Mouse (Mus musculus) heart, adult 8-10 months (tissue): ENCODE measurements around the gene Zfp697. TPM values are rescaled to one million over a fixed set of nuclear protein-coding genes. Genes with fewer than 3 reads are reported as not detected.
"Not testable (repeated sequence)": the region's sequence is repeated elsewhere in the genome, so short reads cannot be mapped to it uniquely, and the experiment has no call there.

ENCODE experiments used
- DNase-seq: peaks from one replicate; pipeline ENCODE4 v3.0.0; 2022; ENCODE audit warnings: low spot score
- total RNA-seq, 4 experiments: library from RNA; stranded (reverse); gene quantifications; 2 replicates each; pipeline ENCODE4 v1.2.4; 2022

Gene Zfp697
- total RNA-seq, 4 experiments from 2014 or later = 6.9 to 8.7 (median 7.4) TPM

- not testable (repeated sequence) for DNase-seq
Observed at GRCm38 (mm10) chr3:98507229-98507628, 125.0 kb downstream of the Zfp697 start.

- DNase-seq = not testable (repeated sequence)
Observed at GRCm38 (mm10) chr3:98510414-98510813, 128.2 kb downstream of the Zfp697 start, which contains the start of gene Hsd3b4. TSS of gene Hsd3b4 (minus strand) at chr3:98510514.

GRCm38 (mm10) chr3:98522779-98523178 is 140.5 kb downstream of the Zfp697 start:
- not testable (repeated sequence) for DNase-seq

- not testable (repeated sequence) for DNase-seq
Observed at GRCm38 (mm10) chr3:98524552-98524951, 142.3 kb downstream of the Zfp697 start.

GRCm38 (mm10) chr3:98524978-98525377 is 142.7 kb downstream of the Zfp697 start:
- not testable (repeated sequence) for DNase-seq

- DNase-seq = not testable (repeated sequence)
Observed at GRCm38 (mm10) chr3:98547641-98548040, 165.4 kb downstream of the Zfp697 start.

- not testable (repeated sequence) for DNase-seq
Observed at GRCm38 (mm10) chr3:98548495-98548894, 166.2 kb downstream of the Zfp697 start.

GRCm38 (mm10) chr3:98550215-98550614 is 168.0 kb downstream of the Zfp697 start:
- DNase-seq = not testable (repeated sequence)

GRCm38 (mm10) chr3:98550832-98551231 is 168.6 kb downstream of the Zfp697 start:
- not testable (repeated sequence) for DNase-seq

GRCm38 (mm10) chr3:98560711-98561110 is 178.4 kb downstream of the Zfp697 start:
- DNase-seq = not testable (repeated sequence)

GRCm38 (mm10) chr3:98563831-98564230 is 181.6 kb downstream of the Zfp697 start:
- not testable (repeated sequence) for DNase-seq

GRCm38 (mm10) chr3:98564894-98565293 is 182.6 kb downstream of the Zfp697 start:
- DNase-seq = not testable (repeated sequence)

- not testable (repeated sequence) for DNase-seq
Observed at GRCm38 (mm10) chr3:98567717-98568116, 185.5 kb downstream of the Zfp697 start.

GRCm38 (mm10) chr3:98581024-98581423 is 198.8 kb downstream of the Zfp697 start:
- not testable (repeated sequence) for DNase-seq

GRCm38 (mm10) chr3:98582202-98582601 is 199.9 kb downstream of the Zfp697 start:
- not testable (repeated sequence) for DNase-seq

- not testable (repeated sequence) for DNase-seq
Observed at GRCm38 (mm10) chr3:98582622-98583021, 200.4 kb downstream of the Zfp697 start.

GRCm38 (mm10) chr3:98587721-98588120 is 205.5 kb downstream of the Zfp697 start:
- no peak for DNase-seq

- DNase-seq = no peak
Observed at GRCm38 (mm10) chr3:98588707-98589106, 206.4 kb downstream of the Zfp697 start, which contains the start of gene Gm10681. TSS of gene Gm10681 (minus strand) at chr3:98588807.

- not testable (repeated sequence) for DNase-seq
Observed at GRCm38 (mm10) chr3:98613540-98613939, 231.3 kb downstream of the Zfp697 start.

GRCm38 (mm10) chr3:98613963-98614362 is 231.7 kb downstream of the Zfp697 start:
- DNase-seq = no peak

- not testable (repeated sequence) for DNase-seq
Observed at GRCm38 (mm10) chr3:98614406-98614927, 232.2 kb downstream of the Zfp697 start.

- not testable (repeated sequence) for DNase-seq
Observed at GRCm38 (mm10) chr3:98616244-98616643, 234.0 kb downstream of the Zfp697 start.

- not testable (repeated sequence) for DNase-seq
Observed at GRCm38 (mm10) chr3:98616786-98617185, 234.5 kb downstream of the Zfp697 start.
